Mouse (Mus musculus) neural tube, embryonic 10.5 days (tissue): ENCODE data around the gene Gm17455.

Experiments
- DNase-seq: peaks from one replicate; pipeline ENCODE4 v3.0.0-alpha.2; 2017; ENCODE audit warnings: low spot score; ENCODE audit errors: extremely low spot score

Gm17455 gene

GRCm38 (mm10) chr10:60418137-60418536 lies 18.6 kb downstream of the Gm17455 start:
- DNase-seq, result peak; percentile 80

- DNase-seq, result no peak
Measured at GRCm38 (mm10) chr10:60419624-60420023, 20.1 kb downstream of the Gm17455 start.

GRCm38 (mm10) chr10:60422756-60423155 lies 23.2 kb downstream of the Gm17455 start:
- DNase-seq, result no peak

- DNase-seq, result no peak
Measured at GRCm38 (mm10) chr10:60430001-60430400, 30.5 kb downstream of the Gm17455 start.

GRCm38 (mm10) chr10:60430591-60430990 lies 31.1 kb downstream of the Gm17455 start:
- DNase-seq, result no peak

- DNase-seq, result no peak
Measured at GRCm38 (mm10) chr10:60432679-60433078, 33.2 kb downstream of the Gm17455 start.

GRCm38 (mm10) chr10:60442321-60442720 lies 42.8 kb downstream of the Gm17455 start:
- no peak for DNase-seq

- DNase-seq, result no peak
Measured at GRCm38 (mm10) chr10:60443078-60443477, 43.6 kb downstream of the Gm17455 start.

- DNase-seq, result peak; percentile 76
Measured at GRCm38 (mm10) chr10:60445031-60445593, 45.6 kb downstream of the Gm17455 start.

- no peak for DNase-seq
Measured at GRCm38 (mm10) chr10:60447186-60447585, 47.7 kb downstream of the Gm17455 start.
